Mouse (Mus musculus): ENCODE results near the gene Slc13a5. TPM values are rescaled to one million over a fixed set of nuclear protein-coding genes. Genes with fewer than 3 reads are reported as not detected.

The Slc13a5 gene
- polyA plus RNA-seq, 1 experiment from 2014 or later, result 0.29 TPM

GRCm38 (mm10) chr11:72287543-72287942 is 20.5 kb upstream of the Slc13a5 start:
- no peak for DNase-seq (ENCODE audit: low spot score, missing footprints)
- 83% methylated on average over 3 of the region's 3 CpGs for WGBS

GRCm38 (mm10) chr11:72287126-72287525 is 20.1 kb upstream of the Slc13a5 start:
- no peak overlapping the region for H3K27ac ChIP-seq (ENCODE audit: low read depth, low read length)
- WGBS, result 90% methylated on average over 2 of the region's 2 CpGs
- ATAC-seq (ENCODE audit: low FRiP score) (no peak), DNase-seq (ENCODE audit: low spot score, missing footprints) (peak; percentile 39)
- no peaks in the 10 kb centered on the region for H3K27me3 ChIP-seq (ENCODE audit: control insufficient read depth, insufficient read depth, low read length)
- no peaks in the 10 kb centered on the region for H3K4me1 ChIP-seq (ENCODE audit: control insufficient read depth, insufficient read depth, low read length)
- H3K4me2 ChIP-seq, result no peak overlapping the region
- no peaks in the 10 kb centered on the region for H3K9me3 ChIP-seq (ENCODE audit: control insufficient read depth, low read length)
- H3K4me3 ChIP-seq (ENCODE audit: low read depth, low read length), result no peak overlapping the region
- no peaks in the 10 kb centered on the region for H3K36me3 ChIP-seq (ENCODE audit: control insufficient read depth, insufficient read depth, low read length)
- H3K9ac ChIP-seq (ENCODE audit: low read length), result no peak overlapping the region

More at GRCm38 (mm10) chr11:72287543-72287942, 20.5 kb upstream of the Slc13a5 start:
- ATAC-seq (ENCODE audit: low FRiP score), result no peak
- H3K9ac ChIP-seq (ENCODE audit: low read length), result no peak overlapping the region
- H3K36me3 ChIP-seq (ENCODE audit: control insufficient read depth, insufficient read depth, low read length), result no peaks in the 10 kb centered on the region
- H3K27me3 ChIP-seq (ENCODE audit: control insufficient read depth, insufficient read depth, low read length), result no peaks in the 10 kb centered on the region
- no peak overlapping the region for H3K4me2 ChIP-seq
- no peaks in the 10 kb centered on the region for H3K9me3 ChIP-seq (ENCODE audit: control insufficient read depth, low read length)
- no peak overlapping the region for H3K4me3 ChIP-seq (ENCODE audit: low read depth, low read length)
- H3K27ac ChIP-seq (ENCODE audit: low read depth, low read length), result no peak overlapping the region
- no peaks in the 10 kb centered on the region for H3K4me1 ChIP-seq (ENCODE audit: control insufficient read depth, insufficient read depth, low read length)

GRCm38 (mm10) chr11:72286651-72287050 is 19.6 kb upstream of the Slc13a5 start:
- Histone ChIP-seq H3K4me1 (ENCODE audit: control insufficient read depth, insufficient read depth, low read length) (no peaks in the 10 kb centered on the region), H3K36me3 (ENCODE audit: control insufficient read depth, insufficient read depth, low read length) (no peaks in the 10 kb centered on the region), H3K27ac (ENCODE audit: low read depth, low read length) (no peak overlapping the region), H3K4me2 (no peak overlapping the region), H3K4me3 (ENCODE audit: low read depth, low read length) (no peak overlapping the region), H3K9me3 (ENCODE audit: control insufficient read depth, low read length) (no peaks in the 10 kb centered on the region), H3K27me3 (ENCODE audit: control insufficient read depth, insufficient read depth, low read length) (no peaks in the 10 kb centered on the region), H3K9ac (ENCODE audit: low read length) (no peak overlapping the region)
- ATAC-seq (ENCODE audit: low FRiP score) (no peak), DNase-seq (ENCODE audit: low spot score, missing footprints) (peak; percentile 51)
- WGBS, result 84% methylated on average over 3 of the region's 3 CpGs

- no peaks in the 10 kb centered on the region for H3K4me1 ChIP-seq (ENCODE audit: control insufficient read depth, insufficient read depth, low read length)
- H3K4me3 ChIP-seq (ENCODE audit: low read depth, low read length), result no peak overlapping the region
- 82% methylated on average over 6 of the region's 6 CpGs for WGBS
- H3K27me3 ChIP-seq (ENCODE audit: control insufficient read depth, insufficient read depth, low read length), result no peaks in the 10 kb centered on the region
- H3K9ac ChIP-seq (ENCODE audit: low read length), result no peak overlapping the region
- no peaks in the 10 kb centered on the region for H3K36me3 ChIP-seq (ENCODE audit: control insufficient read depth, insufficient read depth, low read length)
- no peak for ATAC-seq (ENCODE audit: low FRiP score)
- no peaks in the 10 kb centered on the region for H3K9me3 ChIP-seq (ENCODE audit: control insufficient read depth, low read length)
- DNase-seq (ENCODE audit: low spot score, missing footprints), result no peak
- H3K27ac ChIP-seq (ENCODE audit: low read depth, low read length), result no peak overlapping the region
- H3K4me2 ChIP-seq, result no peak overlapping the region
These were observed 19.0 kb upstream of the Slc13a5 start for GRCm38 (mm10) chr11:72285971-72286480.

- Histone ChIP-seq H3K36me3 (ENCODE audit: control insufficient read depth, insufficient read depth, low read length) (no peaks in the 10 kb centered on the region), H3K27ac (ENCODE audit: low read depth, low read length) (no peak overlapping the region), H3K9ac (ENCODE audit: low read length) (no peak overlapping the region), H3K4me2 (no peak overlapping the region), H3K4me3 (ENCODE audit: low read depth, low read length) (no peak overlapping the region), H3K9me3 (ENCODE audit: control insufficient read depth, low read length) (no peaks in the 10 kb centered on the region), H3K27me3 (ENCODE audit: control insufficient read depth, insufficient read depth, low read length) (no peaks in the 10 kb centered on the region), H3K4me1 (ENCODE audit: control insufficient read depth, insufficient read depth, low read length) (no peaks in the 10 kb centered on the region)
- ATAC-seq (ENCODE audit: low FRiP score) (no peak), DNase-seq (ENCODE audit: low spot score, missing footprints) (no peak)
- 85% methylated on average over 14 of the region's 14 CpGs for WGBS
These were observed 17.6 kb upstream of the Slc13a5 start for GRCm38 (mm10) chr11:72284532-72285182.

GRCm38 (mm10) chr11:72283486-72284224 is 16.6 kb upstream of the Slc13a5 start:
- Histone ChIP-seq H3K27ac (ENCODE audit: low read depth, low read length) (no peak overlapping the region), H3K4me1 (ENCODE audit: control insufficient read depth, insufficient read depth, low read length) (no peaks in the 10 kb centered on the region), H3K27me3 (ENCODE audit: control insufficient read depth, insufficient read depth, low read length) (no peaks in the 10 kb centered on the region), H3K4me2 (no peak overlapping the region), H3K9ac (ENCODE audit: low read length) (no peak overlapping the region), H3K36me3 (ENCODE audit: control insufficient read depth, insufficient read depth, low read length) (no peaks in the 10 kb centered on the region), H3K9me3 (ENCODE audit: control insufficient read depth, low read length) (no peaks in the 10 kb centered on the region), H3K4me3 (ENCODE audit: low read depth, low read length) (no peak overlapping the region)
- WGBS, result 89% methylated on average over 16 of the region's 16 CpGs
- DNase-seq (ENCODE audit: low spot score, missing footprints) (no peak), ATAC-seq (ENCODE audit: low FRiP score) (no peak)

GRCm38 (mm10) chr11:72281852-72282400 is 14.9 kb upstream of the Slc13a5 start:
- DNase-seq (ENCODE audit: low spot score, missing footprints) (no peak), ATAC-seq (ENCODE audit: low FRiP score) (no peak)
- no peaks in the 10 kb centered on the region for H3K27me3 ChIP-seq (ENCODE audit: control insufficient read depth, insufficient read depth, low read length)
- H3K9ac ChIP-seq (ENCODE audit: low read length), result no peak overlapping the region
- H3K4me3 ChIP-seq (ENCODE audit: low read depth, low read length), result no peak overlapping the region
- H3K4me1 ChIP-seq (ENCODE audit: control insufficient read depth, insufficient read depth, low read length), result no peaks in the 10 kb centered on the region
- H3K36me3 ChIP-seq (ENCODE audit: control insufficient read depth, insufficient read depth, low read length), result no peaks in the 10 kb centered on the region
- H3K27ac ChIP-seq (ENCODE audit: low read depth, low read length), result no peak overlapping the region
- 80% methylated on average over 5 of the region's 5 CpGs for WGBS
- H3K4me2 ChIP-seq, result no peak overlapping the region
- no peaks in the 10 kb centered on the region for H3K9me3 ChIP-seq (ENCODE audit: control insufficient read depth, low read length)

- Histone ChIP-seq H3K9ac (ENCODE audit: low read length) (no peak overlapping the region), H3K4me2 (no peak overlapping the region), H3K27me3 (ENCODE audit: control insufficient read depth, insufficient read depth, low read length) (no peaks in the 10 kb centered on the region), H3K36me3 (ENCODE audit: control insufficient read depth, insufficient read depth, low read length) (no peaks in the 10 kb centered on the region), H3K4me1 (ENCODE audit: control insufficient read depth, insufficient read depth, low read length) (no peaks in the 10 kb centered on the region), H3K4me3 (ENCODE audit: low read depth, low read length) (no peak overlapping the region), H3K9me3 (ENCODE audit: control insufficient read depth, low read length) (no peaks in the 10 kb centered on the region), H3K27ac (ENCODE audit: low read depth, low read length) (no peak overlapping the region)
- 86% methylated on average over 5 of the region's 5 CpGs for WGBS
- no peak for DNase-seq (ENCODE audit: low spot score, missing footprints)
- ATAC-seq (ENCODE audit: low FRiP score), result no peak
These were observed 14.3 kb upstream of the Slc13a5 start for GRCm38 (mm10) chr11:72281143-72281851.

Measured in midbrain, embryonic 11.5 days (tissue).